Mouse (Mus musculus): ENCODE data around the gene Gipc3.

GRCm38 (mm10) chr10:81340551-81341332 is 2.3 kb downstream of the Gipc3 start:
- TF ChIP-seq POLR2A (IDR thresholded peaks at IDR 0.05; ENCODE audit: control insufficient read depth, low read depth, low read length) (no peak), CTCF (IDR thresholded peaks at IDR 0.05; ENCODE audit: control insufficient read depth, insufficient read depth, insufficient replicate concordance, low read depth, low read length) (no peak)

All from testis, adult 2 months (tissue).